Mouse (Mus musculus): ENCODE measurements around the gene Flrt1. TPM values are rescaled to one million over a fixed set of nuclear protein-coding genes. Genes with fewer than 3 reads are reported as not detected.
"Not testable (repeated sequence)": the region's sequence is repeated elsewhere in the genome, so short reads cannot be mapped to it uniquely, and the experiment has no call there.

The Flrt1 gene
- polyA plus RNA-seq, 1 experiment: 0.59 TPM

GRCm38 (mm10) chr19:7099620-7100155, 5.8 kb downstream of the Flrt1 start:
- Histone ChIP-seq H3K4me3 (ENCODE audit: insufficient read depth, low read depth, low read length) (no peak overlapping the region), H3K4me1 (ENCODE audit: control insufficient read depth, insufficient read depth, insufficient read length, low read length) (peaks cover 9% of the 10 kb centered on the region), H3K27ac (replicated peaks; ENCODE audit: low read depth, low read length) (no peak overlapping the region)

- Histone ChIP-seq H3K27ac (replicated peaks; ENCODE audit: low read depth, low read length) (no peak overlapping the region), H3K4me3 (ENCODE audit: insufficient read depth, low read depth, low read length) (no peak overlapping the region), H3K4me1 (ENCODE audit: control insufficient read depth, insufficient read depth, insufficient read length, low read length) (0 out of 2 replicates have a peak, but pooled peaks cover 4% of the 10 kb centered on the region)
Observed at GRCm38 (mm10) chr19:7092756-7093155, 12.8 kb downstream of the Flrt1 start.

GRCm38 (mm10) chr19:7091448-7092050, 14.0 kb downstream of the Flrt1 start:
- Histone ChIP-seq H3K4me1 (ENCODE audit: control insufficient read depth, insufficient read depth, insufficient read length, low read length) (0 out of 2 replicates have a peak, but pooled peaks cover 4% of the 10 kb centered on the region), H3K27ac (replicated peaks; ENCODE audit: low read depth, low read length) (peak overlapping the region; percentile 52; the same call in 1 of the 2 replicates), H3K4me3 (ENCODE audit: insufficient read depth, low read depth, low read length) (no peak overlapping the region)

GRCm38 (mm10) chr19:7090369-7091064, 15.0 kb downstream of the Flrt1 start:
- Histone ChIP-seq H3K4me1 (ENCODE audit: control insufficient read depth, insufficient read depth, insufficient read length, low read length) (peaks cover 4% of the 10 kb centered on the region; the same call in 1 of the 2 replicates), H3K27ac (replicated peaks; ENCODE audit: low read depth, low read length) (no peak overlapping the region), H3K4me3 (ENCODE audit: insufficient read depth, low read depth, low read length) (no peak overlapping the region)

DNA sequence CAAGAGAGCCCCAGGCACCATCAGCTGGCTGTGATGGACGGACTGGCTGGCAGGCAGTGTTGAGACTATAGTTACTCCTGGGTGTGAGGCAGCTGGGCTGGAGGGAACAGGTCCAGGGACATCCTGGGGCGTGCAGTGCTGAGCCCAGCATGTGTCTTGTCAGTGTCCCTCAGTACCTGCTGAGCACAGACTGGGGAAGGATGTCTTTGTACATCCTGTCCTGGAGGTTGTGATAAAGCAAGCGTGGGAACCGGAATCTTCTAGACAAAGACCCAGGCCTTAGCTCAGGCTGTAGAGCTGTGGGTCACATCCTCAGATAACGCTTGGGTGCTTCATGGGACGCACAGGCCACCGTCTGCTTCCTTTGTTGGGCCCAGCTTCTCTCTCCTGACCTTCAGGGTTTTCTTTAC, 15.7 kb downstream of the Flrt1 start:
- no peak overlapping the region for H3K4me3 ChIP-seq (ENCODE audit: insufficient read depth, low read depth, low read length)
- no peak overlapping the region for H3K27ac ChIP-seq (replicated peaks; ENCODE audit: low read depth, low read length)
- H3K4me1 ChIP-seq (ENCODE audit: control insufficient read depth, insufficient read depth, insufficient read length, low read length): peaks cover 4% of the 10 kb centered on the region; the same call in 1 of the 2 replicates

GRCm38 (mm10) chr19:7089050-7089449, 16.5 kb downstream of the Flrt1 start:
- Histone ChIP-seq H3K4me3 (ENCODE audit: insufficient read depth, low read depth, low read length) (no peak overlapping the region), H3K4me1 (ENCODE audit: control insufficient read depth, insufficient read depth, insufficient read length, low read length) (peaks cover 4% of the 10 kb centered on the region; the same call in 1 of the 2 replicates), H3K27ac (replicated peaks; ENCODE audit: low read depth, low read length) (no peak overlapping the region)

DNA sequence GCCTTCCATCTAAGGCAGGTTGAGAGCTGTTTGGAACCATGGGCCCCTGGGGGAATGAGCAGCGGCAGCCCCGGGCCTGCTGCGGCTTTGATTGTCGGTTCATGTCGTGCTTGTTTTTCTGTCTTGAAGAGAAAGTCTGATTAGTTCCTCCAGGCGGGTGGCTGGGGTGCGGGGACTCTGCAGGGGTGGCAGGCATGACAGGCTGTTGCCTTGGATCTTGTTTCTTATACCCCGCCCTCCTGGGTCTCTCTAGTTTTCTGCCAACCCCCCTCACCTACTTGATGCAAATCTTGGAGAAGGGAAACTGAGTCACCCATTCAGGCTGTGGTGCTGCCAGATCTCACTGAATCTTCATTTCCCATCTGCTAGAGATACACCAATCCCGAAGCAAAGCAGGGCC, 17.0 kb downstream of the Flrt1 start:
- no peak overlapping the region for H3K27ac ChIP-seq (replicated peaks; ENCODE audit: low read depth, low read length)
- H3K4me1 ChIP-seq (ENCODE audit: control insufficient read depth, insufficient read depth, insufficient read length, low read length): peaks cover 4% of the 10 kb centered on the region; the same call in 1 of the 2 replicates
- no peak overlapping the region for H3K4me3 ChIP-seq (ENCODE audit: insufficient read depth, low read depth, low read length)

DNA sequence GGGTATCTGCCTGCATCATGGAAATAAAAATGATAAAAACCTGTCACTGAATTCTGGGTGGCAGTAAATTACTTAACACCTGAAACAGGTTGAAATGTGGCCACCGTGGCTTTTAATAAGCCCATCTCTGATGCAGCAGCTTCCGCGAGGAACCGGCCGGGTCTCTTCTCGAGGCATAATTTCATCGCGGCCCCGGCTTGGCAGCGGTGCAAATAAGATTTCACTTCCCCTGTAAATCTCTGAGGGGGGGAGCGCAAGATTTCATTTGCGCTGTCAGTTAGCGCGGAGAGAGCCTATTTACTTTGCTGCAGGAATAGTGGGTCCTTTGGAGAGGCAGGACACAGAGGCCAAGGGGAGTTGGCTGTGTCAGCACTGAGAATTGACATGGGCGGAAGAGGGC, 20.8 kb downstream of the Flrt1 start:
- no peaks in the 10 kb centered on the region; the same call in none of the 2 replicates for H3K4me1 ChIP-seq (ENCODE audit: control insufficient read depth, insufficient read depth, insufficient read length, low read length)
- no peak overlapping the region for H3K4me3 ChIP-seq (ENCODE audit: insufficient read depth, low read depth, low read length)
- no peak overlapping the region for H3K27ac ChIP-seq (replicated peaks; ENCODE audit: low read depth, low read length)

DNA sequence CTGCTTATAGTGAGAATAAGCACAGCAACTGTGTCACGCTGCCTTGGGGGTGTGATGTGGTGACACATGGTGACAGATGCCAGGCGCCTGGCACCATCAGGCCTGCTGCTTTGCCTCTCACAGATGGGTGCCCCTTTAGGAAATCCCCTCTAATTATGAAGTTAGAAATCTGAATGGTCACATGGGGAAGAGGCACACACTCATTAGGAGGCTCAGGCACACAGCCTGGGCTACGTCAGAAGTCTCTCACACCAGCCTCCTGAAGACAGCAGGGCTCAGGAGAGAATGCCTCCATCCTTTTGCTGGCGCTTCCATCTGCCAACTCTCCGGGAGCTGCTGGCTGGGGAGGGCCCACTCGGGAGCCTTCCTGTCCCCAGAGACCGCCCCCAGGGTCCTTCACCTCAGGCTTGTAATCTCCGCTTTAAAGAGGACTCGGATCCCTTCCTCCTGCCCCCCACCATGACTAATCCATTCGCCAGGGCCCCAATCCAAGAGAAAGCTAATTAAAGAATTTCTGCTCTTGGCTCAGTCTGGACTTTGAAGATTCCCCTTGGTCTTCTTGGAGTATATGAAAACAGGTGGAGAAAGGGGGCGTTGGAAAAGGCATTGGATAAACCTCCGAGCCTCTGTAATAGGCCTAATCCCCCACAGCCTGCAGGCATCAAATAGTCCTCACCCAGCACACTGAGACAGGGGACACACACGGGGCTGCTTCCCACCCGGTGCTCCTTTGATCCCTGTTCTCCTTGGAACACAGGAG, 22.3 kb downstream of the Flrt1 start:
- Histone ChIP-seq H3K27ac (replicated peaks; ENCODE audit: low read depth, low read length) (no peak overlapping the region), H3K4me3 (ENCODE audit: insufficient read depth, low read depth, low read length) (no peak overlapping the region), H3K4me1 (ENCODE audit: control insufficient read depth, insufficient read depth, insufficient read length, low read length) (no peaks in the 10 kb centered on the region; the same call in none of the 2 replicates)

DNA sequence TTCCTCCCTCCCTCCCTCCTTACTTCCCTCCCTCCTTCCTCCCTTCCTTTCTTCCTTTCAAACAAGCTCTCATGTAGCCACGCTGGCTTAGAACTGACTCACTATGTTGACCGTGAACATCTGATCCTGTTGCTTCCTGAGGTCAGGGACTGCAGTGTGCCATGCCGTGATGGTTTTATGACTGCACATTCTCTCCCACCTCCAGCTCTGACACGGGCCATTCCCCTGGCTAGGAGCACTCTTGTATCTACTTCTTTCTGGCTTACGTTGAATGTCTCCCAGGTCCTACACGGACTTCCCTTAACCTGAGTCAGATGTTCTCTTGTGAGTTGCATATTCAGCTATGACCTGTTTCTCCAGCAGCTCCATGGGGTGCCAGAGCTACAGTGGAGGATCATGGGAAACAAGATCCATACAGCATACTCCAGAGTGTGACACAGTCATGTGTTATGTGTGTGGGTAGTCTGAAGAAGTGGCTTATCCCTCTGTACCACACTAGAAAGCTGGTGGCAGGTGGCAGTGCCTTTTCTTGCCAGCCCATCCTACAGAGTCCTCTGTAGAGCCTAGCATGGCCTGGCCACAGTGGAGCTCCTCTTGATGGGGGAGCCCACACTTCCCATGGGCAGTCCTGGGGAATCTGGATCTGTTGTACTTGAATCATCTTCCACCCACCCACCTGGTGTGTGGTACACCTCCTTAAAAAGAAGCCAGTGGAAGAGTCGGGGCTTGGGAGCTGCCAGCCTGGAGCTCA, 23.8 kb downstream of the Flrt1 start:
- Histone ChIP-seq H3K4me3 (ENCODE audit: insufficient read depth, low read depth, low read length) (no peak overlapping the region), H3K27ac (replicated peaks; ENCODE audit: low read depth, low read length) (no peak overlapping the region), H3K4me1 (ENCODE audit: control insufficient read depth, insufficient read depth, insufficient read length, low read length) (no peaks in the 10 kb centered on the region; the same call in none of the 2 replicates)

- H3K27ac ChIP-seq (replicated peaks; ENCODE audit: low read depth, low read length): no peak overlapping the region
- H3K4me1 ChIP-seq (ENCODE audit: control insufficient read depth, insufficient read depth, insufficient read length, low read length): no peaks in the 10 kb centered on the region; the same call in 1 of the 2 replicates
- H3K4me3 ChIP-seq (ENCODE audit: insufficient read depth, low read depth, low read length): no peak overlapping the region
Observed at GRCm38 (mm10) chr19:7078271-7078670, 27.3 kb downstream of the Flrt1 start.

GRCm38 (mm10) chr19:7077666-7078065, 27.9 kb downstream of the Flrt1 start:
- no peaks in the 10 kb centered on the region for H3K4me1 ChIP-seq (ENCODE audit: control insufficient read depth, insufficient read depth, insufficient read length, low read length)
- H3K4me3 ChIP-seq (ENCODE audit: insufficient read depth, low read depth, low read length): no peak overlapping the region
- no peak overlapping the region for H3K27ac ChIP-seq (replicated peaks; ENCODE audit: low read depth, low read length)

DNA sequence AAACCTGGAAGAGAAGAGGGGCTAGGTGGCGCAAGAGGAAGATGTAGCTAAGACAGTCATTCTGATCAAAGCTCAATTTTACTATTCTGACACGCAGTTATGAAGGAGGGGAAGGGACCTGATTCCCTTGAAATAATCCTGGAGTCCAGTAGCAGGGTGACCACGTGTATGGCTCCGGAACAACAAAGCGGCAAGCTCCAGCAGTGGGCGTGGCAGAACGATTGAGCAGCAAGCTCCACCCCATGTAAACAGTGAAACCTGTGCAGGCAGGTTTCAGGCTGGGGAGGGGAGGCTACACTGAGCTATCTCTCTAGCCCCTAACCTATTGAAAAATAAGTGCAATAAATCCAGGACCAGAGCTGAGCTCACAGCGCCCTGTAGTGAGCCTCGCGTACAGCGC, 30.2 kb downstream of the Flrt1 start:
- not testable (repeated sequence) for H3K27ac ChIP-seq (replicated peaks; ENCODE audit: low read depth, low read length); H3K4me1 ChIP-seq (ENCODE audit: control insufficient read depth, insufficient read depth, insufficient read length, low read length); H3K4me3 ChIP-seq (ENCODE audit: insufficient read depth, low read depth, low read length)

DNA sequence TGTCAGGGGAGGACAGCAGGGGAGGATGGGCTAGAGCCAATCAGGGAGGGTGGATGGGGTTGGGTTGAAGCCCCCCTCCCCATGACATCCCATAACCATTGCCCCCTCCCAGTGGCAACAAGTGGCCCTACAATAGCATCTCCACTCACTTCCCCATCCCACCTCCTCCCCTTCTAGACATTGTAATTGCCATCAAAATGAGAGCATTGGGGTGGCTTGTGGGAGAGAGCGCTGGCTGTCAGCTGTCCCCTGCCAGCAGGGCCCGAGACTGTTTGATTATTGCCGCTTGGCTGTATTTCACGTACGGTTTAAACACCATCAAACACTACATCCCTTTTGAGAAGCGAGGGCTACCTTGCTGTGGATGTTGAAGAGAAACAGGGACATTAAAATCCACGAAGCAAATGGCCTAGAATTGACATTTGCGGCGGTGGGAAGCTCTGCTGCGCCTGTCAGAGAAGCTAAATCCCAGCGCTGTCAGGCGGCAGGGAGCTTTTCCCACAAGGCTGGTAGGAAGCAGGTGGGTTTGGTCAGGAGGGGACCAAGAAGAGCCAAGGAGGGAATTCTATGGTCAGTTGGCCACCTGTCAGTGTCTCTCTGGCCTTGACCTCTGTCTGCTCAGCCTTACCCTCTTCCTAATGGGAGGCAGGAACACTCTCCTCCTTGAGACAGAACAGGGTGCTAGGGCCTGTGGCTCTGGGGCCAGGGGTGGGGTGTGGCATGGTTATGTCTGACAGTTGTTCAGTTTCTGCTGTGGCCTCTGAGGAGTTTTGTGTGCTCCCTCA, 31.3 kb downstream of the Flrt1 start:
- no peak overlapping the region for H3K27ac ChIP-seq (replicated peaks; ENCODE audit: low read depth, low read length)
- H3K4me1 ChIP-seq (ENCODE audit: control insufficient read depth, insufficient read depth, insufficient read length, low read length): no peaks in the 10 kb centered on the region
- H3K4me3 ChIP-seq (ENCODE audit: insufficient read depth, low read depth, low read length): no peak overlapping the region

All from brown adipose tissue, adult 24 weeks (tissue).